ENCODE assay signal across 20 mouse cellular contexts in the genomic region with DNA sequence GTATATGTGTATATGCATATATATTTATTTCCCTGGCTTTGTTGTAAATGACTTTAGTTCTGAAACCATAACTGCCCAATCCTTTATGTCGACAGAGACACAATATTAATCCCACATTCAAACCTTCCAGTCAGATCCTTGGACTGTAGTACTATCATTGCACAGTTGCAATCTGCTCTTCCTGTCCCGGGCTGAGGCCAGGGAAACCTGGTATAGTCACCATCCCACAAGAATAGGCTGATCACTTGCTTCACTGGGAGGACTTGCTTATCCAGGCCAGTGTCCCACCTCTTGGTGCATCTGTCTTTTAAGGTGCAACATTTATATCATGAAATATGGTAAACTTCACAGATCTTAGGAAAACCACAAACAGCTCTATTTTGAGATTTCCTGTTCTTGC. TPM values are rescaled to one million over a fixed set of nuclear protein-coding genes. Genes with fewer than 3 reads are reported as not detected.
"Had no signal": no experiment of that assay in that cellular context is flagged by ENCODE, and none has a peak within 500 bp of the region (broad histone marks: within the 10 kb centered on the region; RNA-seq: fewer than 3 reads in every experiment).

No protein-coding gene starts in this region.

- H3K9me3 ChIP-seq: neural tube, embryonic 12.5 days had no signal

- H3K4me2 ChIP-seq: lung, embryonic 14.5 days; midbrain, embryonic 12.5 days; neural tube, embryonic 12.5 days had no signal

- ATAC-seq: midbrain, embryonic 16.5 days had no signal

- H3K4me3 ChIP-seq: midbrain, embryonic 10.5 days; midbrain, embryonic 12.5 days; myocyte; neural tube, embryonic 12.5 days had no signal

- H3K9ac ChIP-seq: lung, embryonic 14.5 days; midbrain, embryonic 12.5 days; neural tube, embryonic 12.5 days had no signal

- DNase-seq: lung, adult 18-20 months; lung, embryonic 14.5 days; lung, postnatal 10 days; lung, postnatal 4 days; midbrain, embryonic 14.5 days; right cerebral cortex, postnatal 14 days; thymus, adult 18-20 months; thymus, postnatal 14 days; thymus, postnatal 36 days had no signal

- H3K4me1 ChIP-seq: midbrain, embryonic 10.5 days; midbrain, embryonic 12.5 days; neural tube, embryonic 12.5 days had no signal

- H3K27ac ChIP-seq: midbrain, embryonic 10.5 days; midbrain, embryonic 12.5 days; neural tube, embryonic 12.5 days had no signal

- H3K36me3 ChIP-seq: midbrain, embryonic 10.5 days; midbrain, embryonic 12.5 days; neural tube, embryonic 12.5 days had no signal

- H3K27me3 ChIP-seq: midbrain, embryonic 12.5 days; neural tube, embryonic 12.5 days had no signal

RNA-seq across cellular contexts. Expression of a gene that starts 4.4 kb away (rescaled TPM):
- polyA plus RNA-seq: liver, embryonic 16.5 days; lung, embryonic 14.5 days; lung, embryonic 16.5 days; midbrain, embryonic 10.5 days; midbrain, embryonic 12.5 days; midbrain, embryonic 14.5 days; midbrain, embryonic 16.5 days; myocyte; neural tube, embryonic 12.5 days; neural tube, embryonic 14.5 days; stomach, embryonic 14.5 days; stomach, embryonic 16.5 days; thymus, postnatal 0 days had no signal

RNA-seq across cellular contexts. Expression of a gene that starts 44.2 kb away (rescaled TPM):
- polyA plus RNA-seq: liver, embryonic 16.5 days; lung, embryonic 14.5 days; lung, embryonic 16.5 days; midbrain, embryonic 10.5 days; midbrain, embryonic 12.5 days; midbrain, embryonic 14.5 days; midbrain, embryonic 16.5 days; myocyte; neural tube, embryonic 12.5 days; neural tube, embryonic 14.5 days; stomach, embryonic 14.5 days; stomach, embryonic 16.5 days; thymus, postnatal 0 days had no signal

RNA-seq across cellular contexts. Expression of a gene that starts 44.6 kb away (rescaled TPM):
- polyA plus RNA-seq: liver, embryonic 16.5 days; lung, embryonic 14.5 days; lung, embryonic 16.5 days; midbrain, embryonic 10.5 days; midbrain, embryonic 12.5 days; midbrain, embryonic 14.5 days; midbrain, embryonic 16.5 days; myocyte; neural tube, embryonic 12.5 days; neural tube, embryonic 14.5 days; stomach, embryonic 14.5 days; stomach, embryonic 16.5 days; thymus, postnatal 0 days had no signal
